Mouse (Mus musculus) cerebellum, adult 2 months (tissue): ENCODE measurements around the gene Fbxo17. TPM values are rescaled to one million over a fixed set of nuclear protein-coding genes. Genes with fewer than 3 reads are reported as not detected.
A peak's percentile ranks its signal among the peaks of the same experiment; 100 is the strongest.
"Not testable (repeated sequence)": the region's sequence is repeated elsewhere in the genome, so short reads cannot be mapped to it uniquely, and the experiment has no call there.

ENCODE experiments used
- DNase-seq, 2 experiments: peaks; one replicate each; pipeline ENCODE4 v3.0.0; 2021
- H3K27ac ChIP-seq: fragments of 200-500 bp; 2 replicates; pipeline ENCODE4 v1.5.1; 2012; ENCODE audit warnings: low read length, control low read depth, inconsistent platforms; ENCODE audit not compliant: insufficient read depth
- H3K27me3 ChIP-seq: fragments of 200-500 bp; 2 replicates; pipeline ENCODE4 v1.6.1; 2012; ENCODE audit warnings: inconsistent platforms, mild to moderate bottlenecking, low read length, moderate library complexity; ENCODE audit not compliant: control insufficient read depth, insufficient read depth
- H3K4me1 ChIP-seq: fragments of 200-500 bp; 2 replicates; pipeline ENCODE4 v1.6.1; 2011; ENCODE audit warnings: low read length; ENCODE audit not compliant: control insufficient read depth, insufficient read depth
- H3K4me3 ChIP-seq: fragments of 200-500 bp; replicated peaks from 2 replicates; pipeline ENCODE3; 2011; ENCODE audit warnings: mild to moderate bottlenecking, low read depth, low read length, control low read depth; ENCODE audit not compliant: insufficient read depth
- CTCF ChIP-seq: fragments of 200-500 bp; IDR thresholded peaks from 2 replicates; pipeline ENCODE4 v1.5.1; 2011; ENCODE audit warnings: low read depth, mild to moderate bottlenecking, control low read depth, low read length, moderate library complexity, borderline replicate concordance; ENCODE audit not compliant: insufficient read depth
- POLR2A ChIP-seq: fragments of 200-500 bp; IDR thresholded peaks from 2 replicates; pipeline ENCODE4 v1.6.1; 2011; ENCODE audit warnings: low read length, control low read depth, borderline replicate concordance; ENCODE audit not compliant: insufficient read depth
- WGBS: fragments of 180-500 bp; shearing (Covaris S2); methylation state at CpG from one replicate; pipeline ENCODE4 v1.1.7; 2018; 5-methylcytosine and 5-hydroxymethylcytosine counted together
- polyA plus RNA-seq: library from polyadenylated mRNA; depleted of rRNA; stranded (reverse); fragments of >200 nt; gene quantifications from 2 replicates; pipeline ENCODE4 v1.2.3, GENCODE M21; 2012; rRNA removed

The Fbxo17 gene
- 6.7 TPM in 2 replicates for polyA plus RNA-seq

- H3K27ac ChIP-seq, result no peak within 1 kb of the TSS
- peak within 1 kb of the TSS; percentile 60 for H3K4me3 ChIP-seq
- H3K27me3 ChIP-seq, result no peaks in the 10 kb centered on the region
- WGBS, result 3% methylated on average over 36 of the region's 36 CpGs
- peak; percentile 50 to 67 for DNase-seq
- peaks cover 3% of the 10 kb centered on the region; the same call in 1 of the 2 replicates for H3K4me1 ChIP-seq
- no peak for TF ChIP-seq CTCF
- no peak for TF ChIP-seq POLR2A
Measured at GRCm38 (mm10) chr7:28716590-28717281, at the start of gene Fbxo17. Fbxo17 (plus strand) TSS chr7:28716804.

GRCm38 (mm10) chr7:28671172-28671571 lies 45.4 kb upstream of the Fbxo17 start:
- no peak overlapping the region for H3K27ac ChIP-seq
- H3K27me3 ChIP-seq, result no peaks in the 10 kb centered on the region; the same call in 1 of the 2 replicates
- WGBS, result 71% methylated on average over 4 of the region's 4 CpGs
- H3K4me3 ChIP-seq, result no peak overlapping the region
- no peaks in the 10 kb centered on the region for H3K4me1 ChIP-seq
- DNase-seq, result no peak
- TF ChIP-seq CTCF (no peak), POLR2A (no peak)

GRCm38 (mm10) chr7:28672276-28672675 lies 44.3 kb upstream of the Fbxo17 start:
- no peaks in the 10 kb centered on the region; the same call in 1 of the 2 replicates for H3K27me3 ChIP-seq
- no peak overlapping the region for H3K4me3 ChIP-seq
- no peak overlapping the region for H3K27ac ChIP-seq
- no peak for TF ChIP-seq CTCF
- TF ChIP-seq POLR2A, result no peak
- 88% methylated on average over 5 of the region's 5 CpGs for WGBS
- no peaks in the 10 kb centered on the region for H3K4me1 ChIP-seq
- no peak for DNase-seq

GRCm38 (mm10) chr7:28672786-28673185 lies 43.8 kb upstream of the Fbxo17 start:
- DNase-seq, H3K4me3 ChIP-seq, H3K4me1 ChIP-seq, H3K27ac ChIP-seq, H3K27me3 ChIP-seq: not testable (repeated sequence)
- 59% methylated on average over 5 of the region's 5 CpGs for WGBS

- WGBS, result 74% methylated on average over 9 of the region's 9 CpGs
- Histone ChIP-seq H3K4me1 (no peaks in the 10 kb centered on the region), H3K27me3 (no peaks in the 10 kb centered on the region; the same call in 1 of the 2 replicates), H3K27ac (no peak overlapping the region), H3K4me3 (no peak overlapping the region)
- TF ChIP-seq CTCF, result no peak
- TF ChIP-seq POLR2A, result no peak
- no peak for DNase-seq
Measured at GRCm38 (mm10) chr7:28674994-28675393, 41.6 kb upstream of the Fbxo17 start.

GRCm38 (mm10) chr7:28675746-28676145 lies 40.9 kb upstream of the Fbxo17 start:
- WGBS, result 36% methylated on average over 11 of the region's 11 CpGs
- no peak overlapping the region for H3K4me3 ChIP-seq
- no peaks in the 10 kb centered on the region; the same call in 1 of the 2 replicates for H3K27me3 ChIP-seq
- no peak for DNase-seq
- no peak overlapping the region for H3K27ac ChIP-seq
- TF ChIP-seq POLR2A, result no peak
- TF ChIP-seq CTCF, result peak; percentile 16; the same call in 1 of the 2 replicates
- no peaks in the 10 kb centered on the region for H3K4me1 ChIP-seq

GRCm38 (mm10) chr7:28676811-28677541 lies 39.6 kb upstream of the Fbxo17 start:
- no peak for DNase-seq
- TF ChIP-seq CTCF (no peak), POLR2A (no peak)
- no peaks in the 10 kb centered on the region for H3K4me1 ChIP-seq
- no peaks in the 10 kb centered on the region for H3K27me3 ChIP-seq
- H3K27ac ChIP-seq, result no peak overlapping the region
- WGBS, result 84% methylated on average over 13 of the region's 13 CpGs
- no peak overlapping the region for H3K4me3 ChIP-seq

- Histone ChIP-seq H3K4me3 (no peak overlapping the region), H3K27me3 (no peaks in the 10 kb centered on the region), H3K27ac (no peak overlapping the region), H3K4me1 (no peaks in the 10 kb centered on the region)
- 87% methylated on average over 8 of the region's 8 CpGs for WGBS
- TF ChIP-seq POLR2A (no peak), CTCF (no peak)
- no peak for DNase-seq
Measured at GRCm38 (mm10) chr7:28677624-28678023, 39.0 kb upstream of the Fbxo17 start.
